Mouse (Mus musculus) forebrain, postnatal 0 days (tissue): ENCODE data around the gene Best1. TPM values are rescaled to one million over a fixed set of nuclear protein-coding genes. Genes with fewer than 3 reads are reported as not detected.

Source experiments
- ATAC-seq: fragments of 200-750 bp; cut with Nextera tagmentation; 2 replicates; pipeline ENCODE4 v1.8.0; 2017; ENCODE audit warnings: mild to moderate bottlenecking, moderate library complexity
- DNase-seq: peaks from one replicate; pipeline ENCODE4 v3.0.0-alpha.2; 2015
- H3K27ac ChIP-seq: fragments of 300-500 bp; sonication (generic); 2 replicates; pipeline ENCODE4 v1.5.1; 2014; ENCODE audit warnings: low read depth, mild to moderate bottlenecking, antibody characterized with exemption, low read length, moderate library complexity, mixed read lengths
- H3K27me3 ChIP-seq: fragments of 300-500 bp; sonication (generic); 2 replicates; pipeline ENCODE4 v1.6.1; 2014; ENCODE audit warnings: mild to moderate bottlenecking, low read length, mixed read lengths; ENCODE audit not compliant: insufficient read depth
- H3K36me3 ChIP-seq: fragments of 300-500 bp; sonication (generic); 2 replicates; pipeline ENCODE4 v1.6.1; 2014; ENCODE audit warnings: mild to moderate bottlenecking, moderate library complexity; ENCODE audit not compliant: insufficient read depth
- H3K4me1 ChIP-seq: fragments of 300-500 bp; sonication (generic); 2 replicates; pipeline ENCODE4 v1.6.1; 2014; ENCODE audit warnings: antibody characterized with exemption; ENCODE audit not compliant: insufficient read depth
- H3K4me2 ChIP-seq: fragments of 300-500 bp; sonication (generic); 2 replicates; pipeline ENCODE4 v1.6.1; 2014; ENCODE audit warnings: low read depth, mild to moderate bottlenecking, moderate library complexity
- H3K4me3 ChIP-seq: fragments of 300-500 bp; sonication (generic); 2 replicates; pipeline ENCODE4 v1.5.1; 2014; ENCODE audit warnings: low read depth, low read length, mixed read lengths
- H3K9ac ChIP-seq: fragments of 300-500 bp; sonication (generic); 2 replicates; pipeline ENCODE4 v1.6.1; 2014; ENCODE audit warnings: mild to moderate bottlenecking
- H3K9me3 ChIP-seq: fragments of 300-500 bp; sonication (generic); 2 replicates; pipeline ENCODE4 v1.6.1; 2016; ENCODE audit warnings: low read length
- CTCF ChIP-seq: sonication (generic); IDR thresholded peaks from 2 replicates; pipeline ENCODE4 v1.5.1; 2016; ENCODE audit warnings: antibody characterized with exemption, control low read depth, low read depth
- WGBS: fragments of 180-500 bp; shearing (Covaris S2); extraction: QIAGEN DNeasy Blood & Tissue Kit; methylation state at CpG from one replicate; pipeline ENCODE4 v1.1.7; 2014; 5-methylcytosine and 5-hydroxymethylcytosine counted together
- polyA plus RNA-seq: library from polyadenylated mRNA; unstranded; fragments of >200 nt; fragmentation: Nextera tagmentation; extraction: Ambion mirVana; gene quantifications from 2 replicates; pipeline ENCODE4 v1.2.1, GENCODE M21; 2015
- total RNA-seq: library from RNA; depleted of rRNA; stranded (reverse); fragments of >200 nt; gene quantifications from 2 replicates; pipeline ENCODE4 v1.2.3, GENCODE M21; 2014

The Best1 gene
- total and polyA plus RNA-seq, 2 experiments from 2014 or later = 1.6 to 3.6 TPM

DNA sequence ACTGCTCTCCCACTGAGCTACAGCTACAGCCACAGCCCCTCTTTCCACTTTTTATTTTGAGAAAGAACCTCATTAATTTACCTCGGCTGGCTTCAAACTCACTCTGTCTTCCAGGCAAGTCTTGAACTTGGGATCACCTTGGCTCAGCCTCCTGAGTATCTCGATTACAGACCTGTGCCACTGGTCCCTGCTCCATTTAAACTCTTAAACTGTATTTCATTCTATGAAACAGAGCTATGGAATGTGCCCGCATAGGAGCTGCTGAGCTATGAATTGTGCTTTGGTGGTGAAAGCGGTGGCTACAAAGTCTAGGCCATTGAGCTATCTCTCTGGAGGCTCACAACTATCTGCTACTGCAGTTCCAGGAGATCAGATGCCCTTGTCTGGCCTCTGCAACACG lies 43.5 kb downstream of the Best1 start:
- no peak for TF ChIP-seq CTCF
- Histone ChIP-seq H3K4me2 (no peak overlapping the region), H3K9ac (no peak overlapping the region), H3K9me3 (no peaks in the 10 kb centered on the region), H3K36me3 (no peaks in the 10 kb centered on the region), H3K4me3 (no peak overlapping the region), H3K27ac (no peak overlapping the region), H3K27me3 (no peaks in the 10 kb centered on the region), H3K4me1 (no peaks in the 10 kb centered on the region)
- WGBS = 86% methylated on average over 5 of the region's 5 CpGs
- no peak for ATAC-seq
- DNase-seq = no peak

DNA sequence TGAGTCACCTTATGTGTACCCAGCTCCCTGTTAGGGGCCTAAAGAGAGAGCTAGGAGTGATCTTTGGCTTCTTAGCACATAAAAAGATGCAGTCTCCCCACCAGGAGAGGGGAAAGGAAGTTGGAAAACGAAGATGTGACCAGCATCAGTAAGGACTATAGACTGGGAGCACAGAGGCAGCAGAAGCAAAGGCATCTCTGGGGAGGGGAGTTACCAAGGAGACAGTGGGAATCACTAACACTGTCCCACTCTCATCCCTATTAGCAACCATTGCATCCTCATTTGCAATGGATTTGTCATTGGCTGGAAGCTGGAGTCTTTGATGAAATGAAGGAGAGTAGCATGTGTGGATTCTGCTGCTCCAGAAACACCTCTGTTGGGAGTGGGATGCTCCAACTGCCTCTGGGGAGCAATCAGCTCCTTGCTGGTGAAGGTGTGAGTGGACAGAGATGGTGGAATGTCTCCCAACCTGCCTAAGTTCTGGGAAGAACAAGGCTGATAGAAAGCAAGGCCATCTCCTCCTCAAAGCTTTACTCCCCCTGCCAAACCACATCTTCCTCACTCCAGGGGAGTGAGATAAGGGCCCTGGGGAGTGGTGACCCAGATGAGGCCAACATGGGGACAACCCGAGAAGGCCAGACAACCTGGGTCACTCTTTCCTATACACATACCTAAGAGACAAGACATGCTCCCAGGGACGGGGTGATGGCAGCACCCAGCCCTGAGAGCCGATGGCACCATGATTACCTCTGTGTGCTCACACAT lies 44.6 kb downstream of the Best1 start:
- Histone ChIP-seq H3K4me3 (no peak overlapping the region), H3K9ac (no peak overlapping the region), H3K4me2 (no peak overlapping the region), H3K27ac (no peak overlapping the region), H3K27me3 (no peaks in the 10 kb centered on the region), H3K9me3 (no peaks in the 10 kb centered on the region), H3K4me1 (no peaks in the 10 kb centered on the region), H3K36me3 (no peaks in the 10 kb centered on the region)
- no peak for TF ChIP-seq CTCF
- ATAC-seq = peak; percentile 59
- DNase-seq = no peak
- WGBS = 84% methylated on average over 4 of the region's 4 CpGs

DNA sequence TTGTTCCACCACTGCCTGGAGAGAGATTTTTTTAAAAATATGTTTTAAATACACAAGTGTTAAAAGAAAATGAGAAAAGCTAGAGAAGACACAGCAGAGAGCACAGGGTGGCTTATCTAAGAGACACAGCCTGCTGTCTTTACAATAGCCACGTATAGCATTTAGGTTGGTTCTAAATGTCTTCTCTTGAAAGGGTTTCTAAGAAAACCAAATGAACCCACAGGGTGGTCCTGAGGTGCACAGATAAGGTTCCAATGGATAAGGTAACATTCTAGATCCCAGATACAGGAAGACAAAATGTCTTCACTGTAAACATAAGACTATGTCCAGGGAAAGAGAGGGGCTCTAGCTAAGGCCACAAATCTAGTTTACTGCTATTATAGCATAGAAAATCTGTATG lies 46.0 kb downstream of the Best1 start:
- Histone ChIP-seq H3K27ac (peak overlapping the region; percentile 42; the same call in 1 of the 2 replicates), H3K4me1 (no peaks in the 10 kb centered on the region), H3K36me3 (no peaks in the 10 kb centered on the region), H3K4me2 (no peak overlapping the region), H3K4me3 (no peak overlapping the region), H3K9me3 (no peaks in the 10 kb centered on the region), H3K9ac (no peak overlapping the region), H3K27me3 (no peaks in the 10 kb centered on the region)
- ATAC-seq (no peak), DNase-seq (no peak)
- no peak for TF ChIP-seq CTCF
- WGBS = 84% methylated on average over 1 of the region's 1 CpGs

DNA sequence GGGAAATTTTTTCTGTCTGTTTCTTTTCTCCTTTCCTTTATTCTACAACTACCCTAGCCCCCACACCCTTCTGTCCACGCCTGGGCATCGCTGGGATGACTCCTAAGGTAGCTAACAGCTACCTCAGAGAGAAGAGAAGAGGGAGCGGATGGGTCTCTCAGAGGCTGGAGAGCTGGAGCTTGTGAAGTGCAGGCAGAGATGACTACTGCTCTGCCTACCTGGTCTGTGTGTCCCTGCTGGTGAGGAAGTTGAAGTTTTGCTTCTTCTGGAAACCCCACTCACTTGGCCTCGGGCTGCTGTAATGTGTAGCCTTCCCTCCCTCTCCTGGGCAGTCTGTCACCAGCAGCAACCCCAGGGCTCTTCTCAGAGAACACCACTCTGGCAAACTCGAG lies 46.6 kb downstream of the Best1 start:
- Histone ChIP-seq H3K9me3 (no peaks in the 10 kb centered on the region), H3K9ac (no peak overlapping the region), H3K4me1 (no peaks in the 10 kb centered on the region), H3K27me3 (no peaks in the 10 kb centered on the region), H3K4me3 (no peak overlapping the region), H3K4me2 (no peak overlapping the region), H3K27ac (peak overlapping the region; percentile 64; the same call in 1 of the 2 replicates), H3K36me3 (no peaks in the 10 kb centered on the region)
- DNase-seq (no peak), ATAC-seq (peak; percentile 23; the same call in 1 of the 2 replicates)
- 48% methylated on average over 5 of the region's 5 CpGs for WGBS
- TF ChIP-seq CTCF = no peak

DNA sequence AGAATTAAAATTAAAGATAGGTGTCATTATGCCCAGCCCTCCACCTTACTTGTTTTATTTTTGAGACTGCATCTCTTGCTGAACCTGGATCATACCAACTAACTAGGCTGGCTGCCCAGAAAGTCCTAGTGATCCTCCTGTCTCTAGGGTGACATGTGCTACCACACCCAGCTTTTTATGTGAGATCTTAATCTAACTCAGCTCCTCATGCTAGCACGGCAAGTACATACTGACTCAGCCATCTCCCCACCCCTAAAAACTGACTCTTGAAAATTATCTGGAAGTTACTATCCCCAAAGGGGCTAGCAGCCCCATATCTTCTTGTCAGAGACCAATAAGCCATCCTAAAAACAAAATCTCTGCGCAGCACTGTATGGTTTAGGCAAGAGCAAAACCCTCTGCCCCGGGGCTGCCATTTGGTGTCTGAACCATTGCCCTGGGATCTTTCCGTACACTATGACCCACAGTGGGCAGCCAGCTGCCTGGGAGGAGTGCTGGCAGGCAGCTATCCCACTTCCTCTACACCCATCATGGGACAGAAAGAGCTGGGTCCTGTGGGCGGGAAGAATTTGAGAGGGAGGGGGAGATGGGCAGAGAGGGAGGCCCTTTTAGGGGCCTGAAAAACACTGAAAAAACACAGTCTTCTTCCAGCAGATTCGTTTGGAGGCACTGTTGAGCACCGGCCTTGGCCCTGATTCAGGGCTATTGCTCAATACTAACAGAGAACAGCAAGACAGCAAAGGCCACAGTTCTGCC lies 47.2 kb downstream of the Best1 start:
- peak; percentile 55 for DNase-seq

DNA sequence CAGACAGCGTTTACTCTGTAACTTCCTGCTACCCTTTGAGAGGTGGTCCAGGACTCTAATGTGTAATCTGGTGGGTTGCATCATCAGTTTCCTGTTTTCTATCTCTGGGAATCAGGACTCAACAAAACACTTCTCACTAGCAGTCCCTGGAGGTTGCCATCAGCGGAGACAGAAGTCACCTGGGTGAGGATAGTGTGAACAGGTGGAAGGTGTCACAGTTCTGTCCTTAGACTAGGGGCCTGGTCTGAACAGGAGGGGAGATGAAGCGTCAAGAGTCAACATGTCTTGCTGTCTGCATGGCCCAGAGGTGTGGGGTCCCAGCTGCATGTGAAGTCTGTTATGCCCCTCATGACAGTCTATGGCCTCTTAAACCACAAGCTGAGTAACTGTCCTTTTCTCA lies 48.5 kb downstream of the Best1 start:
- DNase-seq (no peak), ATAC-seq (no peak)
- no peak overlapping the region for H3K4me3 ChIP-seq
- H3K9ac ChIP-seq = no peak overlapping the region
- no peaks in the 10 kb centered on the region for H3K27me3 ChIP-seq
- no peak overlapping the region for H3K4me2 ChIP-seq
- no peaks in the 10 kb centered on the region for H3K9me3 ChIP-seq
- no peak overlapping the region for H3K27ac ChIP-seq
- 90% methylated on average over 3 of the region's 3 CpGs for WGBS
- no peak for TF ChIP-seq CTCF
- H3K4me1 ChIP-seq = no peaks in the 10 kb centered on the region
- H3K36me3 ChIP-seq = no peaks in the 10 kb centered on the region

More for the DNA sequence above, 47.2 kb downstream of the Best1 start:
- H3K4me1 ChIP-seq = no peaks in the 10 kb centered on the region
- H3K9me3 ChIP-seq = no peaks in the 10 kb centered on the region
- H3K27ac ChIP-seq = peak overlapping the region; percentile 64; the same call in 1 of the 2 replicates
- TF ChIP-seq CTCF = 0 out of 2 replicates have a peak, but pooled peaks have one; percentile 5
- ATAC-seq = peak; percentile 71
- H3K36me3 ChIP-seq = no peaks in the 10 kb centered on the region
- no peak overlapping the region for H3K4me3 ChIP-seq
- no peak overlapping the region for H3K9ac ChIP-seq
- no peaks in the 10 kb centered on the region for H3K27me3 ChIP-seq
- H3K4me2 ChIP-seq = no peak overlapping the region
- WGBS = 33% methylated on average over 7 of the region's 7 CpGs

DNA sequence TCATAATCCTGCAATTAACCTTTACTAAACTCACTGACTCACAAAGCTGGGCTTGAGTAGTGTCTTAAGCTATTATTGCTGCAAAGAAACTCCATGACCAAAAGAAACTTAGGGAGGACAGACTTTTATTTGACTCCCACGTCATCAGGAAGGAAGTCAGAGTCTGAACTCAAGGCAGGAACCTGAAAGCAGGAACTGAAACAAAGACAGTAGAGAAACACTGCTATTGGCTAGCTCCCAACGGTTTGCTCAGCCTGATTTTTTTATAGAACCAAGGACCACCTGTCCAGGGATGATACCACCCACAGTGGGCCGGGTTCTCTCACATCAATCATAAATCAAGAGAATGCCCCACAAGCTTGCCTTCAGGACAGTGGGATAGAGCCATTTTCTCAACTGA lies 49.0 kb downstream of the Best1 start:
- WGBS = 71% methylated on average over 3 of the region's 3 CpGs
- H3K4me3 ChIP-seq = no peak overlapping the region
- no peak for DNase-seq
- H3K36me3 ChIP-seq = no peaks in the 10 kb centered on the region
- no peaks in the 10 kb centered on the region for H3K27me3 ChIP-seq
- no peak overlapping the region for H3K27ac ChIP-seq
- no peaks in the 10 kb centered on the region for H3K9me3 ChIP-seq
- no peak for TF ChIP-seq CTCF
- H3K4me1 ChIP-seq = no peaks in the 10 kb centered on the region
- no peak overlapping the region for H3K9ac ChIP-seq
- H3K4me2 ChIP-seq = no peak overlapping the region
- ATAC-seq = no peak
